Mouse (Mus musculus) intestine, postnatal 0 days (tissue): ENCODE measurements around the gene Lzic. TPM values are rescaled to one million over a fixed set of nuclear protein-coding genes. Genes with fewer than 3 reads are reported as not detected.
"Not testable (repeated sequence)": the region's sequence is repeated elsewhere in the genome, so short reads cannot be mapped to it uniquely, and the experiment has no call there.

ENCODE experiments used
- ATAC-seq: fragments of 200-750 bp; cut with Nextera tagmentation; 2 replicates; pipeline ENCODE4 v1.8.0; 2017; ENCODE audit warnings: mild to moderate bottlenecking, moderate TSS enrichment, moderate library complexity
- H3K27ac ChIP-seq: fragments of 300-500 bp; sonication (generic); 2 replicates; pipeline ENCODE4 v1.5.1; 2014; ENCODE audit warnings: mild to moderate bottlenecking, low read depth, low read length, moderate library complexity
- H3K27me3 ChIP-seq: fragments of 300-500 bp; sonication (generic); replicated peaks from 2 replicates; pipeline ENCODE4 v1.6.1; 2014; ENCODE audit warnings: low read length, mixed read lengths; ENCODE audit not compliant: control insufficient read depth, insufficient read depth
- H3K36me3 ChIP-seq: fragments of 300-500 bp; sonication (generic); 2 replicates; pipeline ENCODE4 v1.6.1; 2014; ENCODE audit warnings: mild to moderate bottlenecking, moderate library complexity; ENCODE audit not compliant: control insufficient read depth, insufficient read depth
- H3K4me1 ChIP-seq: fragments of 300-500 bp; sonication (generic); replicated peaks from 2 replicates; pipeline ENCODE4 v1.6.1; 2014; ENCODE audit warnings: antibody characterized with exemption, low read length, mixed read lengths; ENCODE audit not compliant: control insufficient read depth, insufficient read depth
- H3K4me2 ChIP-seq: fragments of 300-500 bp; sonication (generic); replicated peaks from 2 replicates; pipeline ENCODE4 v1.6.1; 2014; ENCODE audit warnings: low read depth, mild to moderate bottlenecking, moderate library complexity
- H3K4me3 ChIP-seq: fragments of 300-500 bp; sonication (generic); 2 replicates; pipeline ENCODE4 v1.5.1; 2014; ENCODE audit warnings: low read depth, low read length
- H3K9ac ChIP-seq: fragments of 300-500 bp; sonication (generic); 2 replicates; pipeline ENCODE4 v1.6.1; 2014; ENCODE audit warnings: mild to moderate bottlenecking, low read depth, low read length
- H3K9me3 ChIP-seq: fragments of 300-500 bp; sonication (generic); 2 replicates; pipeline ENCODE4 v1.6.1; 2016; ENCODE audit warnings: mixed run types; ENCODE audit not compliant: control insufficient read depth
- CTCF ChIP-seq: sonication (generic); IDR thresholded peaks from 2 replicates; pipeline ENCODE4 v1.5.1; 2016; ENCODE audit warnings: low read depth, mild to moderate bottlenecking, control low read depth, antibody characterized with exemption, moderate library complexity
- WGBS: fragments of 180-500 bp; shearing (Covaris S2); extraction: QIAGEN DNeasy Blood & Tissue Kit; methylation state at CpG from one replicate; pipeline ENCODE4 v1.1.7; 2014; 5-methylcytosine and 5-hydroxymethylcytosine counted together
- polyA plus RNA-seq: library from polyadenylated mRNA; unstranded; fragments of >200 nt; fragmentation: Nextera tagmentation; extraction: Ambion mirVana; gene quantifications from 2 replicates; pipeline ENCODE4 v1.2.1, GENCODE M21; 2015

Gene Lzic
- polyA plus RNA-seq, 1 experiment from 2014 or later, result 31.9 TPM

DNA sequence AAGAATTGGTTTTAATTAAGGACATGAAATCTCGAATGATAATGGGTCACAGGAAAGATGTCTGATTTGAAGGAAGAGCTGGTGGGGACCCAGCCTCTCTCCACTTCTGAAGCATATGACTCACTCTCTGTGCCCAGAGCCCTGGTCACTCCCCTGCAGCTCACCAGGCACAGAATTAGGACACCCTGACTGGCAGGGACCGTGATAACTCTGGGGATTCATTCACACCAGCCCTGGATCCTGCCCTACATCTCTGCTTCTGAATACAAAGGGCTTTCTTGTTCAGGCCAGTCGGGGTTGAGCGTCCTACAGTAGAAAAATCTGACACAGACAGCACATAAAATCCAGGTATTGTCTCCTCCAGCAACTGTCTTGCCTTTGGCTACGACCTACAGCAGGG is 26.5 kb upstream of the Lzic start:
- no peak for ATAC-seq
- H3K4me2 ChIP-seq, result no peak overlapping the region
- no peaks in the 10 kb centered on the region for H3K9me3 ChIP-seq
- WGBS, result 58% methylated on average over 5 of the region's 5 CpGs
- H3K36me3 ChIP-seq, result no peaks in the 10 kb centered on the region
- no peak for TF ChIP-seq CTCF
- no peaks in the 10 kb centered on the region for H3K27me3 ChIP-seq
- no peak overlapping the region for H3K4me3 ChIP-seq
- no peak overlapping the region for H3K27ac ChIP-seq
- no peaks in the 10 kb centered on the region for H3K4me1 ChIP-seq
- H3K9ac ChIP-seq, result no peak overlapping the region

DNA sequence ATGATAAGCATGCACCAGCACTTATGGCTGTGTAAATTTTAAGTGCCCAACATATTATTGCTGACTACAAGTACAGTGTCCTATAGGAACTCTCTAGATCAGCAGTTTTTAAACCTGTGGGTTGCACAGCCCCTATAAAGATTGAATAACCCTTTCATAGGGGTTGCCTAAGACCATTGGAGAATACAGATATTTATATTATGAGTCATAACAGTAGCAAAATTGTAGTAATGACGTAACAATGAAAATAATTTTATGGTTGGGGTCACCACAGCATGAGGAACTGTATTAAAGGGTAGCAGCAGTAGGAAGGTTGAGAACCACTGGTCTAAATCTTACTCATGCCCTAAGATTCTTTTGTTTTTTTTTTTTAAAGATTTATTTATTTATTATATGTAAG is 25.6 kb upstream of the Lzic start:
- WGBS, result 65% methylated on average over 1 of the region's 1 CpGs
- no peak overlapping the region for H3K9ac ChIP-seq
- H3K4me2 ChIP-seq, result no peak overlapping the region
- TF ChIP-seq CTCF, result no peak
- no peaks in the 10 kb centered on the region for H3K36me3 ChIP-seq
- no peaks in the 10 kb centered on the region for H3K9me3 ChIP-seq
- H3K4me1 ChIP-seq, result no peaks in the 10 kb centered on the region
- no peaks in the 10 kb centered on the region for H3K27me3 ChIP-seq
- no peak for ATAC-seq
- H3K27ac ChIP-seq, result no peak overlapping the region
- H3K4me3 ChIP-seq, result no peak overlapping the region

- 93% methylated on average over 2 of the region's 2 CpGs for WGBS
- not testable (repeated sequence) for H3K9ac ChIP-seq, H3K27ac ChIP-seq, H3K9me3 ChIP-seq, H3K27me3 ChIP-seq, H3K4me2 ChIP-seq, ATAC-seq, H3K36me3 ChIP-seq, H3K4me1 ChIP-seq, H3K4me3 ChIP-seq
- peak; percentile 42; the same call in 1 of the 2 replicates for TF ChIP-seq CTCF
Measured at GRCm38 (mm10) chr4:149460475-149460874, 24.6 kb upstream of the Lzic start.

- Histone ChIP-seq H3K4me3 (no peak overlapping the region), H3K27ac (no peak overlapping the region), H3K9me3 (no peaks in the 10 kb centered on the region), H3K9ac (no peak overlapping the region), H3K4me1 (no peaks in the 10 kb centered on the region), H3K27me3 (no peaks in the 10 kb centered on the region), H3K4me2 (no peak overlapping the region), H3K36me3 (no peaks in the 10 kb centered on the region)
- no peak for TF ChIP-seq CTCF
- 70% methylated on average over 7 of the region's 7 CpGs for WGBS
- ATAC-seq, result no peak
Measured at GRCm38 (mm10) chr4:149461579-149462304, 23.3 kb upstream of the Lzic start.

GRCm38 (mm10) chr4:149462305-149462971 is 22.6 kb upstream of the Lzic start:
- TF ChIP-seq CTCF, result no peak
- no peaks in the 10 kb centered on the region; the same call in 1 of the 2 replicates for H3K36me3 ChIP-seq
- no peaks in the 10 kb centered on the region for H3K9me3 ChIP-seq
- 67% methylated on average over 6 of the region's 6 CpGs for WGBS
- no peaks in the 10 kb centered on the region for H3K4me1 ChIP-seq
- H3K4me2 ChIP-seq, result no peak overlapping the region
- H3K9ac ChIP-seq, result no peak overlapping the region
- H3K27ac ChIP-seq, result no peak overlapping the region
- no peak overlapping the region for H3K4me3 ChIP-seq
- ATAC-seq, result no peak
- H3K27me3 ChIP-seq, result no peaks in the 10 kb centered on the region

- no peak for TF ChIP-seq CTCF
- no peaks in the 10 kb centered on the region for H3K9me3 ChIP-seq
- H3K9ac ChIP-seq, result no peak overlapping the region
- ATAC-seq, result no peak
- peaks cover 8% of the 10 kb centered on the region; the same call in 1 of the 2 replicates for H3K36me3 ChIP-seq
- no peaks in the 10 kb centered on the region for H3K27me3 ChIP-seq
- WGBS, result 66% methylated on average over 6 of the region's 6 CpGs
- no peak overlapping the region for H3K4me2 ChIP-seq
- no peaks in the 10 kb centered on the region for H3K4me1 ChIP-seq
- no peak overlapping the region for H3K27ac ChIP-seq
- H3K4me3 ChIP-seq, result no peak overlapping the region
Measured at GRCm38 (mm10) chr4:149463435-149463950, 21.5 kb upstream of the Lzic start.
